Mouse (Mus musculus): Measurements from ENCODE around the gene Zfp213. TPM values are rescaled to one million over a fixed set of nuclear protein-coding genes. Genes with fewer than 3 reads are reported as not detected.
A peak's percentile ranks its signal among the peaks of the same experiment; 100 is the strongest.

Zfp213 gene
- polyA plus RNA-seq, 1 experiment from 2014 or later: 14.8 TPM

- no peaks in the 10 kb centered on the region for H3K36me3 ChIP-seq (ENCODE audit: control insufficient read depth, insufficient read depth, low read length)
- H3K4me1 ChIP-seq (replicated peaks; ENCODE audit: control insufficient read depth, insufficient read depth, low read length): peaks cover 8% of the 10 kb centered on the region; the same call in 1 of the 2 replicates
- H3K9me3 ChIP-seq (ENCODE audit: control insufficient read depth, low read length): no peaks in the 10 kb centered on the region
- peak overlapping the region; percentile 23; the same call in 1 of the 2 replicates for H3K27ac ChIP-seq (ENCODE audit: low read depth, low read length)
- WGBS: under 1% methylated on average over 15 of the region's 15 CpGs
- peak overlapping the region; percentile 60 for H3K9ac ChIP-seq (ENCODE audit: low read depth, low read length)
- 0 out of 2 replicates have a peak, but pooled peaks have one; percentile 5 for ATAC-seq (replicated peaks; ENCODE audit: low FRiP score)
- peak; percentile 63 for DNase-seq (ENCODE audit: low spot score)
- peak overlapping the region; percentile 96 for H3K4me2 ChIP-seq
- H3K27me3 ChIP-seq (replicated peaks; ENCODE audit: control insufficient read depth, insufficient read depth, low read length): no peaks in the 10 kb centered on the region
- H3K4me3 ChIP-seq (ENCODE audit: low read depth, low read length): peak overlapping the region; percentile 64
Measured at GRCm38 (mm10) chr17:23550856-23551255, 13.2 kb downstream of the Zfp213 start.

DNA sequence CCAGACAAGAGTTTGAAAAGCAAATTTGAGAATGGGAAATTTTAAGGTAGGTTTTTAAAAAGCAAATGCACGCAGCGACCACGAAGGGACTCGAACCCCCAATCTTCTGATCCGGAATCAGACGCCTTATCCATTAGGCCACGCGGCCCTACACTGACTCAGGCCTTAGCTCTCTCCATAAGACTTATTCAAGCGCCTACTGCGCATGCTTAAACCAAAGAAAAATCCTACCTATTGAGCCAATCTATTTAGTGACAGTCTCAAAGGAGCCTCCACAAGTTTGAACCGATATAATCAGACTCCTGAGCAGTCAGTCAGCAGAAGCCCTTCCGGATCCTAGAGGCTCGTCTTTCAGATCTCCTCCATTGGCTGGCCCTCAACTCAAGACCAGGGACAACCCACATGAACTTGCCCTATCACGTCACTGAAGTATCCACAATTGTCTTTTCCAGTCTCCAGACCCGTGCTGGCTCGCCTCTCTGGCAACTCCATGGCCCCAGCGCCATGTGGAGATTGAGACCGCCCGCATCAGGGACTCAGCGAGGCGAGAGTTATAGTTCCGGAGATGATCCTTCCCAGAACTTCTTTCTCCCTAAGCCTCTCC is 13.7 kb downstream of the Zfp213 start:
- WGBS: under 1% methylated on average over 22 of the region's 22 CpGs
- peaks cover 8% of the 10 kb centered on the region; the same call in 1 of the 2 replicates for H3K4me1 ChIP-seq (replicated peaks; ENCODE audit: control insufficient read depth, insufficient read depth, low read length)

DNA sequence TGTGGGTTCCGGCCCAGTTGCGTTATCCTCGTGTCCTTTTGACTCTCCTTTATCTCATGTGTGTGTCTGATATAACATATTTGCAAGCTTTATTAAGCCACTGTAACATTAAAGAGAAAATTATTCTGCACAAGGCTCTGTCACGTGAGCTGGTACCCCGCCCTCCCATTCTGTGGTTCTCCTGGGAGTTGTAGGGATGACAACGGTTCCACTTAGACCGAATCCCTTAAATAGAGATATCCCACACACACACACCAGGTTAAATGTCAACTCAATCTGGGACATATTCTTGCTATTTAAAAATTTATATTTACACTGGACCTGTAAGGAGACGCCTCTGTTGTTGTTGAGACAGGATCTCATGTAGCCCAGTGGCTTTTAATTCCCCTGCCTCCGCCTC is 14.6 kb downstream of the Zfp213 start:
- peak overlapping the region; percentile 96 for H3K4me2 ChIP-seq
- no peaks in the 10 kb centered on the region for H3K9me3 ChIP-seq (ENCODE audit: control insufficient read depth, low read length)
- H3K27me3 ChIP-seq (replicated peaks; ENCODE audit: control insufficient read depth, insufficient read depth, low read length): no peaks in the 10 kb centered on the region
- H3K27ac ChIP-seq (ENCODE audit: low read depth, low read length): no peak overlapping the region
- WGBS: 7% methylated on average over 9 of the region's 9 CpGs
- ATAC-seq (replicated peaks; ENCODE audit: low FRiP score) (no peak), DNase-seq (ENCODE audit: low spot score) (no peak)
- H3K36me3 ChIP-seq (ENCODE audit: control insufficient read depth, insufficient read depth, low read length): no peaks in the 10 kb centered on the region
- peak overlapping the region; percentile 64 for H3K4me3 ChIP-seq (ENCODE audit: low read depth, low read length)
- H3K9ac ChIP-seq (ENCODE audit: low read depth, low read length): peak overlapping the region; percentile 48
- H3K4me1 ChIP-seq (replicated peaks; ENCODE audit: control insufficient read depth, insufficient read depth, low read length): peaks cover 8% of the 10 kb centered on the region; the same call in 1 of the 2 replicates

More for the DNA sequence above, 13.7 kb downstream of the Zfp213 start:
- Histone ChIP-seq H3K27ac (ENCODE audit: low read depth, low read length) (peak overlapping the region; percentile 23; the same call in 1 of the 2 replicates), H3K4me2 (peak overlapping the region; percentile 96), H3K4me3 (ENCODE audit: low read depth, low read length) (peak overlapping the region; percentile 64), H3K27me3 (replicated peaks; ENCODE audit: control insufficient read depth, insufficient read depth, low read length) (no peaks in the 10 kb centered on the region), H3K36me3 (ENCODE audit: control insufficient read depth, insufficient read depth, low read length) (no peaks in the 10 kb centered on the region), H3K9ac (ENCODE audit: low read depth, low read length) (peak overlapping the region; percentile 60), H3K9me3 (ENCODE audit: control insufficient read depth, low read length) (no peaks in the 10 kb centered on the region)
- ATAC-seq (replicated peaks; ENCODE audit: low FRiP score) (peak; percentile 52), DNase-seq (ENCODE audit: low spot score) (peak; percentile 97)

GRCm38 (mm10) chr17:23548615-23549014 is 15.4 kb downstream of the Zfp213 start:
- WGBS: under 1% methylated on average over 15 of the region's 15 CpGs
- DNase-seq (ENCODE audit: low spot score) (peak; percentile 95), ATAC-seq (replicated peaks; ENCODE audit: low FRiP score) (peak; percentile 66)

GRCm38 (mm10) chr17:23547681-23548443 is 16.2 kb downstream of the Zfp213 start:
- H3K4me3 ChIP-seq (ENCODE audit: low read depth, low read length): peak overlapping the region; percentile 64; the same call in 1 of the 2 replicates
- H3K36me3 ChIP-seq (ENCODE audit: control insufficient read depth, insufficient read depth, low read length): no peaks in the 10 kb centered on the region
- peak overlapping the region; percentile 96 for H3K4me2 ChIP-seq
- DNase-seq (ENCODE audit: low spot score) (no peak), ATAC-seq (replicated peaks; ENCODE audit: low FRiP score) (no peak)
- H3K9ac ChIP-seq (ENCODE audit: low read depth, low read length): no peak overlapping the region
- WGBS: 43% methylated on average over 11 of the region's 11 CpGs
- H3K4me1 ChIP-seq (replicated peaks; ENCODE audit: control insufficient read depth, insufficient read depth, low read length): peaks cover 8% of the 10 kb centered on the region
- no peaks in the 10 kb centered on the region for H3K27me3 ChIP-seq (replicated peaks; ENCODE audit: control insufficient read depth, insufficient read depth, low read length)
- H3K27ac ChIP-seq (ENCODE audit: low read depth, low read length): no peak overlapping the region
- H3K9me3 ChIP-seq (ENCODE audit: control insufficient read depth, low read length): no peaks in the 10 kb centered on the region

More at GRCm38 (mm10) chr17:23548615-23549014, 15.4 kb downstream of the Zfp213 start:
- H3K9me3 ChIP-seq (ENCODE audit: control insufficient read depth, low read length): no peaks in the 10 kb centered on the region
- H3K4me1 ChIP-seq (replicated peaks; ENCODE audit: control insufficient read depth, insufficient read depth, low read length): peaks cover 8% of the 10 kb centered on the region
- H3K9ac ChIP-seq (ENCODE audit: low read depth, low read length): peak overlapping the region; percentile 48; the same call in 1 of the 2 replicates
- H3K4me2 ChIP-seq: peak overlapping the region; percentile 96
- no peaks in the 10 kb centered on the region for H3K27me3 ChIP-seq (replicated peaks; ENCODE audit: control insufficient read depth, insufficient read depth, low read length)
- peak overlapping the region; percentile 64 for H3K4me3 ChIP-seq (ENCODE audit: low read depth, low read length)
- H3K27ac ChIP-seq (ENCODE audit: low read depth, low read length): no peak overlapping the region
- no peaks in the 10 kb centered on the region for H3K36me3 ChIP-seq (ENCODE audit: control insufficient read depth, insufficient read depth, low read length)

DNA sequence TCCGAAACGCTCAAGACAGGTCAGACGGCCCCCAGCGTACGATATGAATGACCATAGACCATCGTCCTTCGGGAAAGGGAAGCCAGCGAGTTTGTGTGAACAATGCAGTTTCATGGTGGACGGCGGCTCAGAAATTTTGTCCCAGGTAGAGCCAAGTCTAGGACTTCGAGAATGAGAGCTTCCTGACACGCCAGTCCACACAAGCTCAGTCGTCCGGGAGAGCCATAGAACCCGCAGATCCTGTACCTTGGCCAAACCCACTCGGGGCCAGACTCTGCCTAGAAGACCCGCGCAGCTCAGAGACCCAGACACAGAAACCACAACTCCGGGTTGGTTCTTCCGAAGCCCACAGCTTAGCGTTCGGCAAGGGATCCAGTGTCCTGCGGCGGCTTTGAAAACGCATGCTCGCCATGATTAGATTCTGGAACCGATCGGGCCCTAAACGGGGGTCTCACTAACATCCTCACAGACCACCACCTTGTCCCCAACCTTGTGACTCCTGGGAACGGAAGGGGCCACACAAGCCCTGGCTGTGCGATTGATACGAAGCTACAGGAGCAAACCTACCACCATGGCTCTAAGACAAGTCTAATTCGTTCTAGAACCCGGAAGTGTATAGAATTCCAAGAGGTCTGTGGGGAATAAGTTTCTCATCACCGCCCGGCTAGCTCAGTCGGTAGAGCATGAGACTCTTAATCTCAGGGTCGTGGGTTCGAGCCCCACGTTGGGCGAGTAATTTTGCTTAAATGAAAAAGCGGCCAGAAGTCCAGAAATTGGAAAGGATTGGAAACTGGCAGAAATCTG is 17.1 kb downstream of the Zfp213 start:
- under 1% methylated on average over 42 of the region's 42 CpGs for WGBS
- peak overlapping the region; percentile 84 for H3K4me3 ChIP-seq (ENCODE audit: low read depth, low read length)
- H3K4me2 ChIP-seq: peak overlapping the region; percentile 63
- peaks cover 9% of the 10 kb centered on the region for H3K4me1 ChIP-seq (replicated peaks; ENCODE audit: control insufficient read depth, insufficient read depth, low read length)
- ATAC-seq (replicated peaks; ENCODE audit: low FRiP score) (peak; percentile 37), DNase-seq (ENCODE audit: low spot score) (peak; percentile 91)
- H3K27ac ChIP-seq (ENCODE audit: low read depth, low read length): peak overlapping the region; percentile 56
- H3K9me3 ChIP-seq (ENCODE audit: control insufficient read depth, low read length): no peaks in the 10 kb centered on the region
- H3K27me3 ChIP-seq (replicated peaks; ENCODE audit: control insufficient read depth, insufficient read depth, low read length): no peaks in the 10 kb centered on the region
- no peaks in the 10 kb centered on the region for H3K36me3 ChIP-seq (ENCODE audit: control insufficient read depth, insufficient read depth, low read length)
- H3K9ac ChIP-seq (ENCODE audit: low read depth, low read length): peak overlapping the region; percentile 84

DNA sequence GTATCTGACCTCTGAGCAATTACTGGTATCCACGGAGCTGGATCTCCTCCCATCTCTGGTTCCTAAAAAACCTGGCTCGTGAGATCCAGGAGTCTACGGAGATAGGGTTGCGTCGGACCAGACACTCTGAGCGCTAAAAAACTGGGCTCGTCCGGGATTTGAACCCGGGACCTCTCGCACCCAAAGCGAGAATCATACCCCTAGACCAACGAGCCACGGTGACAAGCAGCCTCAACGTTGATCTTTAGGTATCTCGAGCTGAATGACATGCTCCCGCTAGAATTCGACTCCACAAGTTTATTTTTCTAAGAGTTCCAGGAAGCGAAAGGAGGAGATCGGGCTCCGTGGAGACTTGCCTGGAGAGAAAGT is 17.7 kb downstream of the Zfp213 start:
- H3K9me3 ChIP-seq (ENCODE audit: control insufficient read depth, low read length): no peaks in the 10 kb centered on the region
- peak overlapping the region; percentile 84 for H3K4me3 ChIP-seq (ENCODE audit: low read depth, low read length)
- peak overlapping the region; percentile 84 for H3K9ac ChIP-seq (ENCODE audit: low read depth, low read length)
- peak; percentile 68 for ATAC-seq (replicated peaks; ENCODE audit: low FRiP score)
- H3K36me3 ChIP-seq (ENCODE audit: control insufficient read depth, insufficient read depth, low read length): no peaks in the 10 kb centered on the region
- peak overlapping the region; percentile 63 for H3K4me2 ChIP-seq
- 1% methylated on average over 20 of the region's 20 CpGs for WGBS
- H3K27me3 ChIP-seq (replicated peaks; ENCODE audit: control insufficient read depth, insufficient read depth, low read length): no peaks in the 10 kb centered on the region
- peak overlapping the region; percentile 56; the same call in 1 of the 2 replicates for H3K27ac ChIP-seq (ENCODE audit: low read depth, low read length)
- DNase-seq (ENCODE audit: low spot score): peak; percentile 94
- H3K4me1 ChIP-seq (replicated peaks; ENCODE audit: control insufficient read depth, insufficient read depth, low read length): peaks cover 12% of the 10 kb centered on the region

DNA sequence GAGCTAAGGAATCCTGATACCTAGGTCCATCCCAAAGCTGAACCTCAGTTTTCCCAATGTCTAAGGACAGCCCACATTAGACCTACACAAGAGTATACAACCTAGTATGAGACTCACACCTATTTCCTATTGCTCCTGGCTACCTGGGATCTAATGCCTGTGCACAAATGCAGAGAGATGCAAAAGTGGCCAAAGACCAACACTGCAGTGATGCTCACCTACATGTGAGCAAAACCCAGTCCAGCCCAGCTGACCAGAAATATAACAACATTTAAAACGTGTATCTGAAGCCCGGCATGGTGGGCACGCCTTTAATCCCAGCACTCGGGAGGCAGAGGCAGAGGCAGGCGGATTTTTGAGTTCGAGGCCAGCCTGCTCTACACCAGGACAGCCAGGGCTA is 18.2 kb downstream of the Zfp213 start:
- Histone ChIP-seq H3K4me3 (ENCODE audit: low read depth, low read length) (peak overlapping the region; percentile 84), H3K9ac (ENCODE audit: low read depth, low read length) (no peak overlapping the region), H3K27me3 (replicated peaks; ENCODE audit: control insufficient read depth, insufficient read depth, low read length) (no peaks in the 10 kb centered on the region), H3K36me3 (ENCODE audit: control insufficient read depth, insufficient read depth, low read length) (no peaks in the 10 kb centered on the region), H3K9me3 (ENCODE audit: control insufficient read depth, low read length) (no peaks in the 10 kb centered on the region), H3K4me1 (replicated peaks; ENCODE audit: control insufficient read depth, insufficient read depth, low read length) (peaks cover 14% of the 10 kb centered on the region), H3K27ac (ENCODE audit: low read depth, low read length) (no peak overlapping the region), H3K4me2 (peak overlapping the region; percentile 63)
- ATAC-seq (replicated peaks; ENCODE audit: low FRiP score): peak; percentile 0; the same call in 1 of the 2 replicates
- 6% methylated on average over 6 of the region's 6 CpGs for WGBS
- DNase-seq (ENCODE audit: low spot score): no peak
